Mouse (Mus musculus) retina, embryonic 14.5 days (tissue): Measurements from ENCODE around the gene Stx2.
"Not testable (repeated sequence)": the region's sequence is repeated elsewhere in the genome, so short reads cannot be mapped to it uniquely, and the experiment has no call there.

Experiments
- DNase-seq: peaks from one replicate; pipeline ENCODE4 v3.0.0-alpha.2; 2015; ENCODE audit warnings: low spot score

Stx2 gene

DNA sequence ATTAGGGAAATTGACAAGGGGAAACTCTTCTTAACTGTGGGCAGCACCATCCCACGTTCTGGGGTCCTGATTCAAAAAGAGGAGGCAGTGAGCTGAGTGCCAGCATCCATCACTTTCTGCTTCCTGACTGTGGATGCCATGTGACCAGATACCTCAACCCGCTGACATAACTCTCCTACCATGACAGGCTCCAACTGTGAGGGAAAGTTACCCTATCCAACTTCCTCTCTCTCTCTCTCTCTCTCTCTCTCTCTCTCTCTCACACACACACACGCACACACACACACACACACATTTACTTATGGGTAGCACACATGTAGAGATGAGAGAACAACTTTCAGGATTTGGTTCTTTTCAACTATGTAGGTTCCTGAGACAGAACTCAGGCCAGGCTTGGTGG lies 1.2 kb upstream of the Stx2 start:
- DNase-seq = no peak

DNA sequence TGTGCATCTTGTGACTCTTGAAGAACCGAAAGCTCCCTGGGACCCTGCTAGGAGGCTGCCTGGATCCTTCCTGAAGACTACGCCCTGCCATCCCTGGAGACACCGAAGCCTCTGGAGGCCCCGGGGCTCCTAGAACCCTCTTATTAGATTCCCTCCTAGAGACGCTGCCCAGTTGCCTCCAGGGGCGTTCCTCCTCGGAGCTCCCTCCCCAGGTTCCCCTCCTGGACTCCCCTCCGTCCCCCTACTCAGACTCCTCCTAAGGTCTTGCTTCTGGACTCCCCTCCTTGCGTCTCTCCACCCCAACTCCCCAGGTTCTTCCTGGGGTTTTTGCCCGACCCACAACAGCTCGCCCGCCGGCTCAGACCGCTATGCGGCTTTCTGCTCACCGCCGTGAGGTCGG lies 366 bp downstream of the Stx2 start:
- peak; percentile 46 for DNase-seq

DNA sequence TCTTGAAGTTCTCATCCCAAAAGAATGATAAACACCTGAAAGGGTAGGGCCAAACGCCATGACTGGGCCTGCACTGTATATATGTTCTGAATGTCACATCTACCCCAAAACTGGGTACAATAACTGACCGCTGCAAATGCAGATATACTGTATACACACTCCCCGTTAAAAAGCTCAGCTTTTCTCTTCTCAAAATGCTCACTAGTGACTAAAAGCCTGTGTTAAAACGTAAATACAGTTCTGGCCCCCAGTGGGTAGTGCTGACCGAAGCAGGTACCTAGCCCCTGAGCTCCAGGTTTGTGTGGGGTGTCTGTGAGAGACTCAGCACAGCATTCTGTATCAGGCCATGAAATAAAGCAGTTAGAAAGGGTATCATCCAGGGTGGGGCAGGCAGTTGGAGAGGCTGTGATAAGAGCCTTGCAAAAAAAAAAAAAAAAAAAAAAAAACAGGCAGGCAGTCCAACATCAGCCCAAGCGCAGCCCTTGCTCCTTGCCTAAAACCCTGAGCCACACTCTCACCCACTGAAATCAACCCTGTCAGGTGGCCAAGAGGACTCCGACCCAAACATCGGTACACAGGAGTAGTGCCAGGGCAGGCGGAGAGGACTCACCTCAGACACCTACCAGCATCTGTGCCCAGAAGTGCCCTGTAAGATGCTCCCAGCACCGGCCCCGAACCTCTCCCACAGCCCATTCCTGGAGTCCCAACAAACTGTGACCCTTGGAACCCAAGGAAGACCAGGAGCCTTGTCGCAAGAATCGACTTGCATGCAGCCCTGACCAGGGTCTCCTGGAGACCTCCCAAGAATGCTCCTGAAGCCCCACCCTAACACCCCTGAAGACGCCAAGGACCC lies 1.0 kb downstream of the Stx2 start:
- no peak for DNase-seq

DNA sequence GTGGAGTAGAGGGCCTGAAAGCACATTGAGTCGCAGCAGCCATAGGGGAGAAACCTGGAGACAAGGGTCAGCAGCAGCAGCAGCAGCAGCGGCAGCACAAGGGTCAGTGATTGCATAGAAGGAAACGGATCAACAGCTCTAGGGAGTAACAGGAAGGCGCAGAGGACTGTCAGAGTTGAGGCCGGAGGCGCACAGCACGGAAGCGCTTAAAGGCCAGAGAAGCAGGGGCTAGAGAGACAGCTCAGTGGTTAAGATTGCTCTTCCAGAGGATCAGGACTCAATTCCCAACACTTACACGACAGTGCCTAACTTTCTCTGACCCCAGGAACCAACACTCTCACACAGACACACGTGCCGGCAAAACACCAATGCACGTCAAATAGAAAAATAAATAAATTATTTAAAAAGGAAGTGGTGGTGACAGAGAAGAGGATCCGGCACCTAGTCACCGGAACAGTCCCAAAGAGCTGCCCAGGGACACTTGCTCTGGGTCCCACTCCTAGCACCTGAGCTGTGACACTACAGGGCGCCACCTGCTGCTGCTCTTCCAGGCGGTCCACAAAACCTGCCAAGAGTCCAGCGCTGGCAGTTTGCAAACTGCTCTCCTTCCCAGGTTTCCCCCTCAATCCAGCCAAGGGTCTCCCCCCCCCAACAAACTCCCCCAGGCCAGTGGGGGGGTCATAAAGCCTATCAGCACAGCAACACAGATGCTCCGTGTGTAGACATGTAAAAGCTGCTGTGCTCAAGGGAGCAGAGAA lies 2.2 kb downstream of the Stx2 start:
- no peak for DNase-seq

DNA sequence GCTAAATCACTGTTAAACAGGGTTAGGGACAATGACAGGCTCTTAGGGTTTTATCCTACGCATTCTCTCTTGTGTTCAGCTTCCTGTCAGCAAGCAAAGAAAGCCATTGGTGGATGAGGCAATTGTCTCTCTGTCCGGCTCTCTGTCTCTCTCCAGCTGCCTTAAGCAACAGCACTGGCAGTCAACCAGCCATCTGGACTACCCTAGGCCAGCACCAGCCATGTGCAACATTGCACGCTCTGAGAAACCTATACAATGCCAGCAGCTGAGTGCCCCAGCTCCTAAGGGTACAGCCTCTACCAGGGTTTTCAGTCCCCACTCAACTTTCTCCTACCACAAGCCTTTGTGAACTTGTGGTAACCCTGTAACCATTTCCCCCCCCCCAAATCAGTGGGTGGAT lies 3.0 kb downstream of the Stx2 start:
- no peak for DNase-seq

DNA sequence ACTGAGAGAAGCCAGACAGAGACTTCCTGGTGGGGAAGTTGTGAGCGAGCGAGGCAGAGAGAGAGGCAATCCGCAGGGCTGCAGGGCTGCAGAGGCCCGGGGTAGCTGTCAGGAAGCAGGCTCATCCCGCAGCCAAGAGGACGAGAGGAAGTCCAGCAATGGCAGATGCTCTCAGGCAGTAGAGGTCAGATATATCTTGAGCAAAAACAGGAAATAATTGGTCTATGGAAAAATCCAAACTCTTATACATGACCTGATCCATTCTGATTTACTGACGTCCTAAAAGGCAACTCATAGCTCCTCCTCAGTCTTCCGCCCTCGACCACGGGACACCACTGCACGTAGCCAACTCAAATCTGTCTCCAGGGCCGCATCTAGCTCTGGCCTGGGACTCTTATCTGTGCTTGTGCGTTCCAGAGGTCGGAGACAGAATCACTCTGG lies 5.8 kb downstream of the Stx2 start:
- DNase-seq = no peak

DNA sequence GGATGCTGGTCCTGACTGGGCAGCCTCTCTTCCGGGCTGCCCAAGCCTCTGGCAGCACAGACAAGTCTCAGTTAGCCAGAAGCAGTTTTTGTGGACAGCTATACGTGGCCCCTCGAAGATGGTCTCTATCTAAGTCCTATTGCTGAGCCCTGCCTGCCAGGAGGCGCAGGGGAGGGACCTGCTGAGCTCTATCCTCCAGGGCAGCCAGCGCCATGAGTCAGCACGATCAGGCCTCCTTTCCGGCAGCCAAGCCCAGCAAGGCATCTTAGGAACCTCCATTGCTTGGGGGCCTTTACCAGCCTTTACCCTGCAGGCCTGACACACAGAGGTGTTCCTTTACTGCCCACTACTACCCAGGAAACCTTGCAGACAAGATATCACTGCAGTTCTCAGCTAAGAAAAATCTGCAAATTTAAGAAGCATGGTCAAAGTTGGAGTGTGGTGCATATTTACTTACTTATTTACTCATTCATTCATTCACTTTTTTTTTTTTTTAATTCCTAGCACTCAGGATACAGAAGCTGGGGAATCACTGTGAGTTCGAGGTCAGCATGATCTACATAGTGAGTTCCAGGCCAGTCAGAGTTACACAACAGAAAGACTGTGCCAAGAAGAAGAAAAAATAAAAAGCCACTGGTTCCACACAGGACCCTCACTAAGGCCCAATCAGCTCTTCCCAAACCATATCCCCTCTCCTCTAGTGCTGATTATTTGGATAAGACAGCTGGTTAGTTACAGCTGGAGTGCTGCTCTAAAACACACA lies 7.5 kb downstream of the Stx2 start:
- DNase-seq = no peak

DNA sequence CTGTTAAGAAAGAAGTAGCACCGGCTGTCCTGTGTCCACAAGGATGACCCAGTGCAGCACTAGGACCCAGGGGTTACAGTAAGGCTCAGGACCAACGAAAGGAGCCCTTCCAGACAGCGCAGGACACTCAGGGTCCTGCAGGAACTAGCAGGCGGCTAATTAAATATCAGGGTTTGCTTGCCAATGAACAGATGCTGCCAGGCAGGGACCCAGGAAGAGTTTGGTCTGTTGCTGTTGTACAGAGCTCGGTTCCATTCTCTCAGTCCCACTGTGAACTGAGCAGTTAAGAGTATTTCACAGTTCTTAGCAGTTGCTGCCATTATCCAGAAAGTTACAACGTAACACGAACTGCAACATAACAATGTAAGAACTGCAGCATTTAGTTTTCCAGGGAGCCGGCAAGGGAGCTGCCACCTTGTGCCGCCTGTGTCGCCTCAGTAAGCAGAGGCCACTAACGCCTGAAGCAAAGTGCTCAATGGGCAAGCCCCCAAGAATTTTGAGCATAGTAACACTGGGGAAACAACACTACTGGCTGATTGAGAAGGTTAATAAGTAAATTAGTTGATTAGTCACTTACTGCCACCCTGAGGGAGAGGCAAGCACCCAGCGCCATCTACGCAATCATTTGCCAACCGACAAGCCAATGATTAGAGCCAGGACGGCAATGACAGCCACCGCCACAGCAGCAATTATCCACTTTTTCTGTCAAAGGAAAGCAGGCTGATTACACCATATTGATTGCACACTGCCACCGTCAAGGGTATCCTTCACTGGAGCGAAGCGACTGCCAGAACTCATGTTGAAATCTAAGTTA lies 21.0 kb downstream of the Stx2 start:
- DNase-seq = no peak

DNA sequence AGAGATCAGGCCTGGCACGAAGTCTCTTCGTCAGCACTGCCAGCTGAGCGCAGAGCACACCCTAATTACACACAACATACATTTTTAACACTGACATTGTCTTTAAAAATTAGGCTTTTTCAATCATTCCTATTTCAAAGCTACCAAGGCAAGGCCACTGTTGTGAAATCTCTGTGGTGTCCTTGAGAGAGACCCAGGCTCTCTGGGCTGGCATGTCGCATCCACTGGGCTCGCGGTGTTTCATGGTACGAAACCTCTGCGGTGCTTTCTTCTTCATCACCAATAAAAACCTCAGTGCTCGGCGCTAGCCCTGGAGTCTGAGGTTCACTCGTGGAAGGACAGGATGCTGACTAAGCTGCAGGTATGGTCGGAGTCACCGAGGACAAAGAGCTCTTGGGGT lies 22.4 kb downstream of the Stx2 start:
- no peak for DNase-seq

DNA sequence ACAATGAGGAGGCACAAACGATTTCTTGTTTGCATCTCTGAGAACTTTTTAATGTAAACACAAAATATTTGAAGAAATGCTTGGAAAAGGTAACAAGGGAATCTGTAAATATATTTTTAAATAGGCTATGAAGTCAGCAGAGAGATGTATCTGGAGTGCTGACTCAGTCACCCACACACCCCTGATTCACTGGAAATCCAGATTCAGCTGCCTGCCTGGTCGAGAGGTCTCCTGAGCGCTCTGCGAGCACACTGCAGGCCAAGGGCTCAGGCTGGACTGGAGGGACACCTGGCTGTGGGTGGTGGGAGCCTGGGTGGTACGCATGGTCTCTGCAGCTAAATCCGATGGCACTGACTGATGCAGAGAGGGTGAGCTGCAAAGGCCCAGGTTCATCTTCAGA lies 23.8 kb downstream of the Stx2 start:
- DNase-seq = no peak

DNA sequence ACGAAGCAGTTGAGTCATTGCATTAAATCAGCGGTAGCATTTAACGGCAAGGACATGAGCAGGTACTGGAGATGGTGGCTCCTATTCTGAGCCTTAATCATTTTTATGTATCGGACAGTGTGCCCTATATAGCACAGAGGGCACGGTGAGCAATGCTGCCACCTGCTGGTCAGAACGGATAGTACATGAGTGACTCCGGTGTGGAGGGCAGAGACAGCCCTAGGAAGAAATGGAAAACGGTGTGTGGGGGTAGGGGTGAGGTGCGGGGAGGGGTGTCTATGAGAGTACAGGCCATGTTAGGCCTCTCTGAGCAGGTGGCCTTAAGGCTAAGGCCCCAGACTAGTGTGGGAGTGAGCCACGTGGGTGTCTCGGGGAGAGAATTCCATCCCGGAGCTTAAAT lies 26.8 kb downstream of the Stx2 start:
- DNase-seq = peak; percentile 92

DNA sequence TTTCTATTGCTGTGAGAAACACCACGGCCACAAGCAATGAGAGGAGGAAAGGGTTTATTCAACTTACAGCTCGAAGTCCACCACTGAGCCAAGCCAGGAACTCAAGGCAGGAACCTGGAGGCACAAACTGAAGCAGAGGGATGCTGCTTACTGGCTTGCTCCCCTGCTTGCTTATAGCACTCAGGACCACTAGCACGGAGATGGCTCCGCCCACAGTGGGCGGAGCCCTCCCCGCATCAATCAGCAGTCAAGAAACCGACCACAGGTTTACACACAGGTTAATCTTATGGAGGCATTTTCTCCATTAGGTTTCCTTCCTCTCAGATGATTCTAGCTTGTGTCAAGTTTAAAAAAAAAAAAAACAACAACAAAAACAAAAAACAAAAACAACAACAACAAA lies 27.5 kb downstream of the Stx2 start:
- no peak for DNase-seq

DNA sequence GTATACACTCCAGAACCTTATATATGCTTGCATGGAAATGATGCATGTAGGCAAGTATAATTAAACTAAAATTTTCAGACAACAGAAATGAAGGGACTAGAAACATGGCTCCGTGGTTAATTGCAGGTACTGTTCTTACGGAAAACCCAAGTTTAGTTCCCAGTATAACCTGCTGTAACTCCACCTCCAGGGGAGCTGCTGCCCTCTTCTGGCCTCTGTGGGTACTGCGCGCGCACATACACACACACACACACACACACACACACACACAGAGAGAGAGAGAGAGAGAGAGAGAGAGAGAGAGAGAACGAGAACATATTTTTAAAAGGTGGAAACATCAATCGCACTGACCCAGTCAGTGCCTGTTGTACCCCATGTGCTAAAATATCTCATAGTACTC lies 29.4 kb downstream of the Stx2 start:
- DNase-seq = no peak

DNA sequence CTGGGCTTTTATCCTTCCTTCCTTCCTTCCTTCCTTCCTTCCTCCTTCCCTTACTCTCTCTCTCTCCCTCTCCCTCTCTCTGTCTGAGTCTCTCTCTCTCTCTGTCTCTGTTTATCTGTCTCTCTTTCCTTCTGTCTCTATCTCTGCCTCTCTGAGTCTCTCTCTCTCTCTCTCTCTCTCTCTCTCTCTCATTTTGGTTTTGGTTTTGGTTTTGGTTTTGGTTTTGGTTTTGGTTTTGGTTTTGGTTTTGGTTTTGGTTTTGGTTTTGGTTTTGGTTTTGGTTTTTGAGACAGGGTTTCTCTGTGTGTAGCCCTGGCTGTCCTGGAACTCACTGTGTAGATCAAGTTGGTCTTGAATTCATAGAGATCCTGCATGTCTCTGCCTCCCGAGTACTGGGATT lies 30.9 kb downstream of the Stx2 start:
- DNase-seq = not testable (repeated sequence)

DNA sequence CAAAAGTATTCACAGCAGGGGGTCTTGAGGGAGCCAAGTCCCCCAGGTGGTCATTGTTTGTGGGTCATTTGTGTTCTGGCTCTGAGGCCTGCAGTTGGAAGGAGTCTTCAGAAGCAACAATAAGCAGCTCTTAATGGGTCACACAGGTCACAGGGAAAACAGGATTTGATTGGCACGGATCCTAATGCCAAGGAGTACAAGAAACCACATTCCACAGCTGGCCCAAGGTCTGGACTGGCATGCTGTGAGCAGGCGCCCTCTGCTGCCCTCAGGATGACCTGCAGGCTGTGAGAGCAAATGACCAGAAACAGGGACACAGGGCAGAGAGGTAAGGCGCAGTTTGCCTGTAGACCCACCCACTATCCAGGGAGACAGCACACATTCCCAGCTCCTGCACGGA lies 32.1 kb downstream of the Stx2 start:
- peak; percentile 77 for DNase-seq

DNA sequence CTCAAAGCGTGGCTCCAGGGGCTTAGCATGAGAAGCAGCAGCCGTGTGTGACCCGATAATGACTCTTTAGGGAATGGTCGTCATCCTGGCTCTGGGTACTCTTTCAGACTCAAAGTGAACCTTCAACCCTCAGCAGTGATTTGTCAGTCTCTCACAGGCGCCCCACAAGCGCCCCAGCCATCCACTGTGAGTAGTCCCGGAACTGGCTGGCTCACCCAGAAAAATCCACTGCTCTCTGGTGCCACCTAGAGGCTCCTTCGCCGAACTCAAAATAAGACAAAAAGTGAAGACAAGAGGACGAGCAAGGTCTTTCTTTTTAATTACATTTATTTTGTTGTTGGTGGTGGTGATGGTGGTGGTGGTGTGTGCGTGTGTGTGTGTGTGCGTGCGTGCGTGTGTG lies 37.1 kb downstream of the Stx2 start:
- DNase-seq = peak; percentile 91

DNA sequence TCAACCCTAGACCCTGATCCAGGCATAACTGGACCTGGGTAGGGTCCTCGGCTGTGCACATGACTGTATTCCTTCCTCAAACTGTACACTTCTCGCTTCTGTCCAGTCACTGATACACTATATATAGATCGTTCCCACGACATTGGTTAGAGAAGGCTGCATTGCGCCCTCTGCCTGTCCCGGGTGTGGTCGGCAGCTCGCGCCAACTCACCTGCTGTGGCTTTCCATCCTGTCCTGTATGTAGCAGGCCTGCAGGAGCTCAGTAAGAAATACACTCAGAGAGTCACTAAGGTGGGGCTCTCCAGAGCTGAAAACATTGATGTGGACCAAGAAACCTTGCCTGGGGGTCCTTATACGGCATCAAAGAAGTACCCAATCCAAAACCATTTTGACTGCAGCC lies 37.5 kb downstream of the Stx2 start:
- DNase-seq = no peak

DNA sequence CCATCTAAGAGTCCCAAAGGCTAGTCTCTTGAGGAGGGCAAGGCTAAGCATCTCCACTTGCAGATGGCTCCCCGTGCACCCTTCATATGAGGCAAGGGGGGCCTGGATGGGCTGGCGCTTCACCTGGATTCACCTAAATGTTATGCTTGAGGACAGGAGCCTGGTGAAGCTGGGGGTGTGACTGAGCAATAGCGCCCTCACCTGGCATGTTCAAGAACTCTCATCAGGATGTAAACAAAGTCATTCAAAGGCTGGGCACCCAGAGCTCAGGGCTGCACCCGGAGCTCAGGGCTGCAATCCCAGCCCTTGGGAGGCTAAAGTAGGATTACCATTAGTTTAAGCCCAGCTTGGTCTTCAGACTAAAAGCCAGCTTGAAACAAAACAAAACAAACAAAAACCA lies 44.0 kb downstream of the Stx2 start:
- DNase-seq = no peak

DNA sequence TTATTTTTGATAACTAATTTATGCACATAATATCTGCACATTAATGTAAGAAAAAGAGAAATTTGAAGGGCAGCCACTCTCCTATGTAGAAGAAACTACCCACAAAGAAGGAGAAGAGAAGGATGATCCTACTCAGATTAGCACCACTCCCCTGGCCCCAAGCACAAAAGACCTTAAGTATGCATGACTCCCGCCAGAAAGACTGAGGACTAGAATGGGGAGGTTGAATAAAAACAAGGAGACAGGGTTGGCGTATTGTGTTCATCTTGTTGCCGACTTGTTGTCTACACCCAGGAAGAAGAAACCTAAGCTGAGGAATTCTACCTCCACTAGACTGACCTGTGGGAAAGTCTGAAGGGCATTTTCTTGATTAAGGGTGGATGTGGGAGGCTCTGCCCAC lies 49.5 kb downstream of the Stx2 start:
- no peak for DNase-seq

DNA sequence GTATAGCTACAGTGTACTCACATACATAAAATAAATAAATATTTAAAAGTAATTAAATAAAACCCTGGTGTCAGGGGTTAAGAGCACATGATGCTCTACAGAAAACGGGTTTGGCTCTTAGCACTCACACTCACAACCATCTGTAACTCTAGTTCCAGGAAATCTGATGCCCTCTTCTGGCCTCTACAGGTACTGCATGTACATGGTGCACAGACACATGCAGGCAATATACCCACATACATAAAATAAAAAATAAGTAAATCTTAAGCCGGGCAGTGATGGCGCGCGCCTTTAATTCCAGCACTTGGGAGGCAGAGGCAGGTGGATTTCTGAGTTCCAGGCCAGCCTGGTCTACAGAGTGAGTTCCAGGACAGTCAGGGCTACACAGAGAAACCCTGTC lies 54.0 kb downstream of the Stx2 start:
- peak; percentile 40 for DNase-seq

DNA sequence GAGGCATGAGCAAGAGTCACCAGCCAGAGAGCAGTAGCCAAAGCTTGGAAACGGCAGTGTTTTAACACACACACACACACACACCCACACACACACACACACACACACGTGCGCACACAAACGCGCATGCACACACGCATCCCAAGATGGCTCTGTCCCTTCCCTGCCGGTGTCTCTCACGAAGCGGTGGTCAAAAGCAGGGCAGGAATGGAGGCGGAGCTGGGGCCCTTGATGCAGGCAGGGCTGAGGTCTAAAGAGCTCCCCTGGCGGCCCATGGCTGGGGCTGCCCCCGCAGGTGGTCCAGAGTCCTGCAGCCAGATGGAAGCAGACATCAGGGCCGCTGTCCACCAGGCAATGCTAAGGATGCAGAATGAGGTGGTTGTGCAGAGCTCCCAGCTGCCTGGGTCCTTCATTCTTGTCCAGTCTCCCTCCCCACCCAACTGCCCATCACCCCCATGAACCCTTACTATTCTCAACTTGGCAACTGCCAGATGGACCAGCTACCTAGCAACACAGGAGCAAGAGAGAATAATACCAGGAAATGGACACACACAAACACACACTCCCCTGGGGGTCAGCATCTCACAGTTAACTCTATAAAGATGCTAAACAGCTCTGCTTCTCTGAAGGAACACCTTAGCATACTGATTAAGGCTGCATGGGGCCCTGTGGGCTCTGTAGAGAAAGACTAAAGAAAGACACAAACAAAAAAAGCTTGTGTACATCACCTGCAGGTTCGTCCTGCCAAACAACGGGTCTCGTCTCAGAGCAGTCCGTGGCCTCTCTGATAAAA lies 54.9 kb downstream of the Stx2 start, which contains the start of gene Rimbp2:
TSS of gene Rimbp2 (minus strand) at position 209 of the 793 bp plus-strand sequence.
- DNase-seq = peak; percentile 86
